In the genomic region with DNA sequence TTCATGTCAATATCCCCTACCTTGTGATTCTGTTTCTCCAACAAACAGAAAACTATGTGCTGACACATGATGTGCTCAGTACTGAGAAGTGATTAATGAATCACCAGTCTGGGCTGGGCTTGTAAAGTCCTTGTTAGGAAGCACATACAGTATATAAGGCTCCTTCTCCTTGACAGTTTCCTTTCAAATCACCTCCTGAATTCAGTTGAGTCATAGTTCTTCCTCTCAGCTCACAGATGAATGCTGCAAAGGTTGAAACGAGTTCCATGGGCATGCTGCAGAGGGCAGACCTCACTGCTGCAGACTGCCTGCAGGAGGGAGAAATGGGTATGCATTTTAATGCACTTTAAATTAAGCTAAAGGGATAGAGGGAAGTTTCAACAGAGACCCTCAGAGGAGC, we compare ENCODE assay signal across 15 mouse cellular contexts. TPM values are rescaled to one million over a fixed set of nuclear protein-coding genes. Genes with fewer than 3 reads are reported as not detected.
DNase-seq lines count a peak whose midpoint lies in the region; ATAC-seq and TF ChIP-seq lines count a peak whose summit lies in the region.
"Had no signal": no experiment of that assay in that cellular context is flagged by ENCODE, and none has a peak within 500 bp of the region (broad histone marks: within the 10 kb centered on the region; RNA-seq: fewer than 3 reads in every experiment).

Gene Clec2h (plus strand): TSS at position 180 of the 400 bp plus-strand sequence.

- H3K27ac ChIP-seq in lung, postnatal 0 days (ENCODE audit: low read length) = no peak within 1 kb of the TSS
- no peak within 1 kb of the TSS for H3K27ac ChIP-seq in intestine, embryonic 15.5 days
- peak within 1 kb of the TSS; percentile 99 for H3K27ac ChIP-seq in small intestine, adult 2 months (ENCODE audit: insufficient read depth, low read depth, low read length)
- H3K27ac ChIP-seq: gastrocnemius, adult 2 months had no signal

- no peak for TF ChIP-seq EP300 in lung, postnatal 0 days (IDR thresholded peaks at IDR 0.05)

- H3K4me2 ChIP-seq in lung, postnatal 0 days (replicated peaks; ENCODE audit: low read depth, low read length) = no peak within 1 kb of the TSS
- no peak within 1 kb of the TSS for H3K4me2 ChIP-seq in intestine, embryonic 15.5 days (replicated peaks)

- no peaks in the 10 kb centered on the region for H3K4me1 ChIP-seq in lung, postnatal 0 days (ENCODE audit: insufficient read depth, low read depth, low read length)
- H3K4me1 ChIP-seq in intestine, embryonic 15.5 days (replicated peaks) = no peaks in the 10 kb centered on the region
- H3K4me1 ChIP-seq in small intestine, adult 2 months (ENCODE audit: control insufficient read depth, insufficient read depth, insufficient read length, low read length) = peaks cover 5% of the 10 kb centered on the region; the same call in 1 of the 2 replicates

- H3K27me3 ChIP-seq in lung, postnatal 0 days (replicated peaks; ENCODE audit: insufficient read depth, low read length) = no peaks in the 10 kb centered on the region
- no peaks in the 10 kb centered on the region for H3K27me3 ChIP-seq in intestine, embryonic 15.5 days (replicated peaks)
- no peaks in the 10 kb centered on the region for H3K27me3 ChIP-seq in small intestine, adult 2 months (ENCODE audit: control insufficient read depth, insufficient read depth, low read length)

- H3K36me3 ChIP-seq in lung, postnatal 0 days (ENCODE audit: insufficient read depth, low read length) = no peaks in the 10 kb centered on the region
- H3K36me3 ChIP-seq in intestine, embryonic 15.5 days = no peaks in the 10 kb centered on the region
- peaks cover 13% of the 10 kb centered on the region for H3K36me3 ChIP-seq in small intestine, adult 2 months (ENCODE audit: control insufficient read depth, insufficient read depth, low read length)

- H3K4me3 ChIP-seq in lung, postnatal 0 days (ENCODE audit: low read depth, low read length) = no peak within 1 kb of the TSS
- H3K4me3 ChIP-seq in intestine, embryonic 15.5 days (replicated peaks) = no peak within 1 kb of the TSS
- H3K4me3 ChIP-seq in small intestine, adult 2 months (ENCODE audit: low read depth, low read length) = peak within 1 kb of the TSS; percentile 56
- H3K4me3 ChIP-seq: gastrocnemius, adult 2 months; myocyte had no signal

- DNase-seq in adrenal gland, postnatal 14 days = peak; percentile 13
- DNase-seq in adrenal gland, adult 18-20 months (ENCODE audit: low spot score in 2 of 2) = no peak
- DNase-seq in lung, postnatal 0 days (ENCODE audit: low spot score) = no peak
- DNase-seq in lung, postnatal 25 days (ENCODE audit: low spot score) = no peak
- DNase-seq in retina, embryonic 14.5 days (ENCODE audit: low spot score) = no peak
- no peak for DNase-seq in cerebellum, adult 8-10 months
- DNase-seq: gastrocnemius, adult 2 months; heart, postnatal 4 days; lung, adult 2 months; thymus, postnatal 36 days had no signal

- no peak within 1 kb of the TSS for H3K9ac ChIP-seq in lung, postnatal 0 days (replicated peaks; ENCODE audit: low read depth)
- no peak within 1 kb of the TSS for H3K9ac ChIP-seq in intestine, embryonic 15.5 days

- 5% methylated on average over 1 of the region's 1 CpGs for WGBS in lung, postnatal 0 days
- 21% methylated on average over 1 of the region's 1 CpGs for WGBS in intestine, embryonic 15.5 days
- WGBS in small intestine, adult 2 months = 2% methylated on average over 1 of the region's 1 CpGs

- TF ChIP-seq CTCF in lung, postnatal 0 days (IDR thresholded peaks at IDR 0.05) = peak; percentile 17; the same call in 1 of the 2 replicates
- peak; percentile 46; the same call in 1 of the 2 replicates for TF ChIP-seq CTCF in small intestine, adult 2 months (IDR thresholded peaks at IDR 0.05; ENCODE audit: extremely low read depth, insufficient read length, insufficient replicate concordance, low read depth, low read length)

- ATAC-seq in lung, postnatal 0 days = no peak
- peak; percentile 89 for ATAC-seq in intestine, embryonic 15.5 days

- peak; percentile 55; the same call in 1 of the 2 replicates for TF ChIP-seq POLR2A in small intestine, adult 2 months (IDR thresholded peaks at IDR 0.05; ENCODE audit: low read depth, low read length)

- no peaks in the 10 kb centered on the region for H3K9me3 ChIP-seq in lung, postnatal 0 days (ENCODE audit: low read length)
- no peaks in the 10 kb centered on the region for H3K9me3 ChIP-seq in intestine, embryonic 15.5 days

RNA-seq across cellular contexts. Expression of gene Clec2h, which starts in this region (rescaled TPM):
- total RNA-seq in adrenal gland, postnatal 14 days (2021) = 3.4 and 5.1 TPM in 2 replicates
- 1 to 10 TPM in 1 of 2 experiments, under 1 TPM in 1; 0.26 to 2.1 TPM for total RNA-seq in adrenal gland, adult 18-20 months (2021)
- not detected in 2 replicates for polyA plus RNA-seq in lung, postnatal 0 days (2015; fragmentation: Nextera tagmentation; extraction: Ambion mirVana)
- polyA plus RNA-seq in intestine, embryonic 15.5 days (2015; fragmentation: Nextera tagmentation; extraction: Ambion mirVana) = 11.4 and 15.9 TPM in 2 replicates
- 54.1 and 189 TPM in 2 replicates for polyA plus RNA-seq in small intestine, adult 2 months (2012; rRNA removed)
- total RNA-seq: gastrocnemius, adult 2 months; heart, postnatal 4 days; left cerebral cortex, adult 18-20 months had no signal
- polyA plus RNA-seq: embryonic facial prominence, embryonic 14.5 days; lung, adult 2 months; myocyte had no signal
